Mouse (Mus musculus): ENCODE measurements around the gene AU018091.
A peak's percentile ranks its signal among the peaks of the same experiment; 100 is the strongest.
"Not testable (repeated sequence)": the region's sequence is repeated elsewhere in the genome, so short reads cannot be mapped to it uniquely, and the experiment has no call there.

AU018091 gene

DNA sequence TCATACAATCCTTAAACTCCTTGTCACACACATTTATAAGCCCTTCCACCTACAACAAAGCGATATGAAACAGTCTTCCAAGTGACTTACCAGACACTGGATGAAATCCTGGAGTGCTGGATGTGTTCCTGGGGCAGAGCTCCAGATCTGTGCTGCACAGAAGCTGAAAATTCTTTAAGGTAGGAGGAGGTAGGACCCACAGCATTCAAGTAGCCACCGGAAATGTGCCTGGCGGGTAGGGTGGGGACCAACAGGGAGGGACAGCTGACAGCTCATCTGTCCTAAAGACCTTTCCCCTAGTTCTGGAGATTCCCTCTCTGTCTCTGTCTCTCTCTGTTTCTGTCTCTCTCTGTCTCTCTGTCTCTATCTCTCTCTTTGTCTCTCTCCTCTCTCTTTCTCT is at the start of gene AU018091:
TSS of gene AU018091 (minus strand) at position 279 of the 400 bp plus-strand sequence.
- DNase-seq (ENCODE audit: extremely low spot score, low spot score): no peak

DNA sequence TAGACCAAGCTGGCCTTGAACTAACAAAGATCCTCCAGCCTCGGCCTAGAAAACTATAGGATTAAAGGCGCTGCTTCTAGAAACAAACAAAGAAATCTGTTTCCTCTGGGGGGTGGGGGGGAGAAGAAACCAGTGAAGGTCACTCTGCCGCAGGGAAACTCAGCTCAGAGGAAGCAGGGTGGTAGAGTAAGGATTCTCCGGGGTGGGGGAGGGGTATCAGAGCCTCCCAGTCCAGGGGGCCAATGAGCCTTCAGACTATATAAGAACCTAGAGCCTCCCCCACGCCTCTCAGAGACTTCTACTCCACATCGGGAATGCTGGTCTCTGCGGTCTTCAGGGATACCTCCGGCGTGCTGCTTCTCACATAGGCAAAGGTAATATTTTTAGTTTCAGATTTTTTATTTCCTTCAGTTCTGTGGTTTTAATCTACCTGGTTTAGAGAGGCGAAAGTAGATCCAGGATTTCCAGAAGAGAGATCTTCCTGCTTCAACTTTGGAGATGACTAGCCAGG is 48.6 kb upstream of the AU018091 start:
- DNase-seq (ENCODE audit: extremely low spot score, low spot score): no peak

DNA sequence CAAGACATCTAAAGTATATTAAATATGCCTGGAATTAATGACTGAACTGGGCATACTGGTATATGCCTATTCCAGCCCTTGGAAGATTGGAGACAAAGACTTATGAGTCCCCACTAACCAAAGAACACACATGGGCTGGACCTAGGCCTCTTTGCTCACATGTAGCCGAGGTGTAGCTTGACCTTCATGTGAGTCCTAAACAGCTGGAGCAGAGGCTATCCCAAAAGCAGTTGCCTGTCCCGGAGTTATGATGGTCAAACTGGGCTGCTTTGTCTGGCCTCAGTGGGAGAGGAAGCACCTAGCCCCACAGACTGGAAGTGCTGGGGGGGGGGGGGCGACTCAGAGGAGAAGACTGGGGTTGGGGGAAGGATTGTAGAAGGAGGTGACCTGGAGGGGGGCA is 47.3 kb upstream of the AU018091 start:
- DNase-seq (ENCODE audit: extremely low spot score, low spot score): no peak

DNA sequence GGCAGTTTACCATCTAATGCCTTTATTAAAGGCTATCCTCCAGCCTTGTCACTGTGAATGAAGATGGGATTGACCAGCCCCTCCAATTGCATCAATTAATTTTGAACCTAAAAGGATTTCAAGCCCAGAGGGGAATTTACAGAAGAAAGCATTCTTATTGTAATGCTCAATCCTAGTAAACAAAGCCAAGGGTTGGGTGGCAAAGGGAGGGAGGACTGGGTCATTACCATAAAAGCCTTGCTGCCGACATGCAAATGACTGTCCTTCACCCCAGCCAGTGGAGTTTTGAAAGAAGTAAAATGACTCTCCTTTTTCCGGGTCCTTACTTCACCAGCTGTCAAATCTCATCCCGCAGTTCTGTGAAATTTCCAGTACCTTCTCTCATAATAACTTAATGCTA is 44.6 kb upstream of the AU018091 start:
- no peak for DNase-seq (ENCODE audit: extremely low spot score, low spot score)

DNA sequence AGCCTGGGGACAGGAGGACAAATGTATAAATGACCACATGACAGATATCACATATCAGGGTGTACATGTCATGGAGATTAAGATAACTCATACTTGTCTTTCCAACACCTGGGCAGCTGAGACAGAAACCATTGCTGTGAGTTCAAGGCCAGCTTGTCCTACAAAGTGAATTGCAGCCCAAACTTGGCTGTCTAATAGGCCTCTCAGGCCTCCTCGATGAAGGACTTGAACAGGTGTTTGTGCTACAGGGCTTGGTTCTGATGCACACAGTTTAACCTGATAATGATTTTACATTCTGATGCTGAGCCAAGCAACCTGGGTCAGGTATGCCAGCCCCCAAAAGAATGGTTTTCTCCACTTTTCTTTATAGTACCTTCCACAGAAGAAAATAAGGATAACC is 44.2 kb upstream of the AU018091 start:
- no peak for DNase-seq (ENCODE audit: extremely low spot score, low spot score)

DNA sequence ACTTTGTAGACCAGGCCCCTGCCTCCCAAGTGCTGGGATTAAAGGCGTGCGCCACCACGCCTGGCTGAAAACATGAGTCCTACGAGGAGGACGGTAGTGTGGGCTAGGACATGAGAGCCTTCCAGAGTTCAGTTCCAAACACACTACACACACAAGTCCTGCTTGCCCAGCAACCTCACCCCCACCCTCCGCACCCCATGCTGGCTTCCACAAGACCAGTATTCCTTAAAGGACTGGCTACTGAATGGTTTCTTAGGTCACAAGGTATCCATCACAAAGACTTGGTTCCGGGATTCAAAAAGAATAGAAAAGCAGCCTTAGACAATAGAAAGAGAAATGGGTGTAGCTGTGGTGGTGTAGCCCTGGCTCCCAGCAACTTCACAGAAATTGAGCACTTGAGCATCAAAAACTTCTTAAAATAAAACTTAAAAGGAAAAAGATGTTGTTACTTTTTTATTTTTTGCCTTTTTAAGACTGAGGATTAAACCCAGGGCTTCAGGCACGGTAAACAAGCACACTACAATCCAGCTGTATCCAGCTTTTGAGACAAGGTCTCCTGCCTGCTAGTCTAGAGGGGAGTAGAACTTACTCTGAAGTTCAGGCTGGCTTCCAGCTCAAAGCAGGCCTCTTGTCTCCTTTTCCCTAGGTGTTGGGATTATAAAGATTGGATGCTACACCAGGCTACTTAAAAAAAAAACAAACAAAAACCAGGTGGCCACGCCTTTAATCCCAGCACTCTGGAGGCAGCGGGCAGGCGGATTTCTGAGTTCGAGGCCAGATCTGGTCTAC is 43.2 kb upstream of the AU018091 start:
- DNase-seq (ENCODE audit: extremely low spot score, low spot score): no peak

DNA sequence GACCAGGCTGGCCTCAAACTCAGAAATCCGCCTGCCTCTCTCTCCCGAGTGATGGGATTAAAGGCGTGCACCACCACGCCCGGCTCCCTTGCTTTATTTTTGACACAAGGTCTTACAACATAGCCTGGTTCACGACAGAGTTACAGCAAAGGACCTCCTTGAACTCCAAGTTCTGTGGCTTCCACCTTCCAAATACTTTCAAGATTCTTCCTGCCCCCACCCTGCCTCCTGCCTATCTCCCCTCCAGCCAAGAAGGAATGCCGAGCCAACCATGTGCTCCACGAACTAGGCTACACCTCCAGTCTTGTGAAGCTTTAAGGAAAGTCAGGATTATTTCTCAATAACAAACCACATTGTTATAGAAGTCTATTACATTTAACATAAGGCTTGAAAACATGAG is 42.5 kb upstream of the AU018091 start:
- no peak for DNase-seq (ENCODE audit: extremely low spot score, low spot score)

DNA sequence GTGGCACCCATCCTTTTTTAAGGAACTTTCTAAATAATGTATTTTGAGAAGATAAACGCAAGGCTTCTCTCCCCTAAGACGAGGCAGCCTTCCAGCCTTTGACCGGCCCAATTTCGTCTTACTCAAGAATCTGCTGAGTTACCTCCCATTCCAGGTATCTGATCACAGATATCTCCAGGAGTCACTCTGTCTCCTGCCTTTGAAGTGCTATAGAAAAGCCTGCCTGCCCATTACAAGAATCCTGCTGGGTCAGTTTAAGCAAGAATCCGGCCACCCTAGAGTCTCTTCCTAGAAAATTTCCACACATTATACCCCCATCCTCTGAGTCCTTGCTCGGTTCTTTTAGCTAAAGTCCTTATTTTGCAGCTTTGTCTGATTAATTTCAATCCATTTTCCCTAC is 41.6 kb upstream of the AU018091 start:
- no peak for DNase-seq (ENCODE audit: extremely low spot score, low spot score)

DNA sequence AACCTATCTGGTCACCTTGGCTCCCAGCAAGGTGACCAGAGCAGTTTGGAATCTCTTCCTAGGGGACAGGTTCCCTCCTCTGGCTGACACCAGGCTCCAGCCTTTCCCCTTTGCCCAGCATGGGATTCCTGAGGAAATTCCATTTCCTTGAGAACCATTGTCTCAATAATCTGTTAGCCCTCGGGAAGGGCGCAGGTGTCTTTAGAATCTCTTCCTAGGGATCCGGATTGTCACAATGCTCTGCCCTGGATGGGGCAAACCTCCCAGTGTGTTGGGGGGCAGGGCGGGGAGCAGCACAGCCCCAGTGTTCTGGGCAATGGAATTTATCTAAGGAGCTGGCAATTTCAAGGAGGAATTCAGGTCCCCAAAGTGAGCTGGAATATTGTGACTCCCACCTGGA is 37.5 kb upstream of the AU018091 start:
- DNase-seq (ENCODE audit: extremely low spot score, low spot score): no peak

DNA sequence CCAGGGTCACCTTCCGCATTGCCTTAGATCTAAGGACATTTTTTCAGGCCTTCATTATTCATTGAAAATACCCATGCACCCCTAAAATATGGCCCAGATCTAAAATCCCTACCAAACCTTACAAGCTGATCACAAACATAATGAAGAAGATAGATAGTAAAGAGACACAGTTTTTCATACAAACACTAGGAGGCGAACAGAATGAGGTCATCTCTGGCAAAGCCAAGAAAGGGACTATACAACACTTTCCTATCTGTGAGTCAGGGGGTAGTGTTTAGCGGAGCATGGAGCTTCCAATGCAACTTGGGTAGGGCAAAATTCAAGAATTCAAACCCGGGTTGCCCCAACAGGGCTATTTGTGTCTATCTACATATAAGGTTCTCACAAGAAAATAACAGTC is 35.6 kb upstream of the AU018091 start:
- no peak for DNase-seq (ENCODE audit: extremely low spot score, low spot score)

DNA sequence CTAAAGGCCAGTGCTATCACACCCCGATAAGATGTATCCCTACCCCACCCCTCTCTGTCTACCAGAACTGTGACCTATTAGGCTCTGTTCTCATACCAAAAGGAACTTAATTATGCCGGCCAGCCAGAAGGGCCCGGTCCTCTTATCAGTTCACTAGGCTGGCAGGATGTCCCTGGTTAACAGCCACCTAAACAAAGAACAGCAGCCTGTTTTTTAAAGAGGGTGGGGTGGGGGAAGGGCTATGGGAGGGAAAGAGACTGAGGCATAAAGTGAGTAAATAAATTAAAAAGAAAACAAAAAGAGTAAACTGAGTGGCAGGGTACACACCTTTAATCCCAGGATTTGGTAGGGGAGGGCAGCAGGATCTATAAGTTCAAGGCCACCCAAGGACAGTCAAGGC is 34.9 kb upstream of the AU018091 start:
- no peak for DNase-seq (ENCODE audit: extremely low spot score, low spot score)

DNA sequence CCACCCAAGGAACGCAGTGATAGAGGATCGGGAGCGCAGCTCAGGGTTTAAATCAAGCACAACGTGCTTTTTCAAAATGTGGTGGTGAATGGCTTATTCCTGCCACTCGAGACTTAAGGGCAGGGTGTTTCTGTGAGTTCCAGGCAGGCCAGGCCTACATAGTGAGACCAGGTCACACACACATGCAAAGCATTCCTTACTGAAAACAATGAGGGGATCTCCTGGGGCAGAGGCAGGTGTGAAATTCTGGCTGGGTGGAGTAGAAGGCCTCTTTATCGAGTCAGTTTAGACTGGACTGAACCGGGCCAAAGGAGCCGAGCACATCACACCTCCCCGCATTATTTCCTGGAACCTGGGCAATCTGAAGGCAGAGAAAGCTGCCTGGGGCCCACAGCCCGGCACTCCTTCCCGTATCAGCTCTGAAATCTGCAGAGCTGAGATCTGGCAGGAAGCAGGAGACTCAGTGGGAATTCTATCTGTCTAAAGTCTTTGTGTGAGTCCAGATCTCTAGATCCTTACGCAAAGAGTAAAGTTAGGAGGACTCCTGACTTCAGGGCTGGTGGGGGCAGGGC is 32.2 kb upstream of the AU018091 start:
- DNase-seq (ENCODE audit: extremely low spot score, low spot score): no peak

DNA sequence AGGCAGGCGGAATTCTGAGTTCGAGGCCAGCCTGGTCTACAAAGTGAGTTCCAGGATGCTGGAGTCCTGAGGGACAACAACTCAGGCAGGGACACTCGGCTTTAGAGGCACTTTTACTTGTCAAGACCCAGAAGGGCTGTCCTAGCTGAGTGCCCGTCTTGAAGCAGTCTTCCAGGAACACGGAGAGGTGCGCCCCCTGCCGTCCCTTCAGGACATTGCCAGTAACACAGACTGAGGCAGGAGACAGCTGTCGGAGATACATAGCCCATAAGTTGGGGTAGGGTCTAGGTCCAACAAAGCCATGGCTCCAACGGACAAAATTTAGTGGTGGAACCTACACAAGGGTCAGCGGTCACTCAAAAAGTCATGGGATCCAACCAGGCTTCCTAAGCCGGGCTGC is 29.9 kb upstream of the AU018091 start:
- no peak for DNase-seq (ENCODE audit: extremely low spot score, low spot score)

DNA sequence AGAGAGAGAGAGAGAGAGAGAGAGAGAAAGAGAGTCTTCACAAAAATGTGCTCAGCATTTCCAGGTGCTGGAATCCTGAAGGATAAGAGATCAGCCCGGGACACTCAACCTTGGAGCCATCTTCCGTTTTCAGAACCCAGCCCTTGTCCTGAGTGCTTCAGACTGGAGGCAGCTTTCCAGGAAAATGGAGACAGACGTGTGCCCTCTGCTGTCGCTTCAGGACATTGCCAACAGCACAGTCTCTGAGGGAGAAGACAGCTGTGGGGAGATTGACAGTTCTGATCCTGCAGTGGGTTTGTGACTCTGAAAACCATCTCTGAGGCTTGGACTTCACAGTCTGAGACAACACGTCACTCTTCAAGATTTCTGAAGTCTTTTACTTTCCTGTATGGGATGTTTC is 26.8 kb upstream of the AU018091 start:
- DNase-seq (ENCODE audit: extremely low spot score, low spot score): no peak

DNA sequence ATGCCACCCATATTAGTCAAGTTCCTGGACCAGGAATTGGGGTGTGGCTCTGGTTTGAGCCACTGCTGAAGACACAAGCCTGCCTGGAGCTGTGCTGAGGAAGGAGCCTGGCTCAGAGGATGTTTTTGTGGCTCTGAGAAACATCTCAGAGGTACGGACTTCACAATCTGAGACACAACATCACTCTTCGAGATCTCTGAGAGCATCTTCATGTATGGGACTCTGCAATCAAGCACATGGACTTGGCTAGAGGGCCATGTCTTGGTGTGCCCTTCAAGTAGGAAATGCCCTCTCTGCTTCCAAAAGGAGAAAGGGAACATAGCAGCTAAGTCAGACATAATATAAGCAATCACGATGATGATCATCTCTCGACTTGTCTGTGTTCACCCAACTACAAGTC is 25.5 kb upstream of the AU018091 start:
- DNase-seq (ENCODE audit: extremely low spot score, low spot score): no peak

DNA sequence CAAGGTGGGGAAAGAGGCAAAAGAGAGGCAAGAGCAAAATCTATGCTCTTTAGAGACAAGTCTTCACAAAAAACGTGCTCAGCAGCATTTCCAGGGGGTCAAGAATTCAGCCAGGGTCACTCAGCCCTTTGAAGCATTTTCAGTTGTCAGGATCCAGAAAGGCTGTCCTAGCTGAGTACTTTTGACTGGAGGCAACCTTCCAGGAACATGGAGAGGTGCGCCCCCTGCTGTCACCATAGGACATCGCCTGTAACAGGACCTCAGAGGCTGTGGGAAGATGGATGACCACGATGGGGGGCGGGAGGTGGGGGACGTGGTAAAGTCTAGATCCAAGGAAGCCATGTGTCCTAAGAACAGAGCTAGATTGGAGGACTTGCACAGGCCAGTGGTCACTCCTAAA is 24.9 kb upstream of the AU018091 start:
- DNase-seq (ENCODE audit: extremely low spot score, low spot score): peak; percentile 17

DNA sequence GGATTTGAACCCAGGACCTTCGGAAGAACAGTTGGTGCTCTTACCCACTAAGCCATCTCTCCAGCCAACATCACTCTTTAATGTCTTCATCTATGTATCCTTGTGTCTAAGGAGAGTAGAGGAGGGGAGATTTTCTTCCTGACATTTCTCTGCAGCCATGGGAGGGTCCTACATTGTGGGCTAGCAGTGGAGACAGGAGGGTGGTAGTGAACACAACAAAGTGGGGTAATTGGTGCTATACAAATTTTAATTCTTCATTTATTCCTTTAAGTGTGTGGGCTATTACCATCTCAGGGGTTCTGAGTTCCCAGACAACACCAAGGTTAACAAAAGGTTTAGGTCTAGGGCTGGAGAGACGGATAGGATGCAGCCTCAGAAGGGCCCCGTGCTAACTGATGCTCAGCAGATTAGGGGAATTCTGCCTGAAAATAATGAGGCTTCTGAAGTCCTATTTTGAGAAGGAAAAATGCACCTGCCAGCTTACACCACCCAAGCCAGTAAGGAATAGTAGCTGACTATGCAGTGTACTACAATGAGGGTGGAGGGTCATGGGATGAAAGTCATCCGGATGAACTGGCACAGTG is 24.1 kb upstream of the AU018091 start:
- no peak for DNase-seq (ENCODE audit: extremely low spot score, low spot score)

DNA sequence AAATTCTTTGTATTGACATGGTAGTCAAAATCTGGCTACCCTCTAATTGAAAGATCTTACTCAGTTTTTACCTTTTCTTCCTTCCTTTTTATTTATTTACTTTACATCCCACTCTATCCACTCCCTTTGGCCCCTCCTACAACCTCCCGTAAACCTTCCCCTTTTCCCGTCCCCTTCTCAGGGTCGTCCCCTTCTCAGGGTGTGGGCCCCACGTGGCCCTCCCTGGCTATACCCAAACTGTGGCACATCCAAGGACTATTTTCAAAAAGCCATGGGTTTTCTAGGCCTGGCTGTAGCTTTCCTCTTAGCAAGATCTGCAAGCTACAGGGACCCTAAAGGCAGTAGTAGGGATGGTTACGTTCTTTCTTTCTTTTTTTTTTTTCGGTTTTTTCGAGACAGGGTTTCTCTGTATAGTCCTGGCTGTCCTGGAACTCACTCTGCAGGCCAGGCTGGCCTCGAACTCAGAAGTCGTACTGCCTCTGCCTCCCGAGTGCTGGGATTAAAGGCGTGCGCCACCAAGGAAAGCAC is 23.0 kb upstream of the AU018091 start:
- no peak for DNase-seq (ENCODE audit: extremely low spot score, low spot score)

DNA sequence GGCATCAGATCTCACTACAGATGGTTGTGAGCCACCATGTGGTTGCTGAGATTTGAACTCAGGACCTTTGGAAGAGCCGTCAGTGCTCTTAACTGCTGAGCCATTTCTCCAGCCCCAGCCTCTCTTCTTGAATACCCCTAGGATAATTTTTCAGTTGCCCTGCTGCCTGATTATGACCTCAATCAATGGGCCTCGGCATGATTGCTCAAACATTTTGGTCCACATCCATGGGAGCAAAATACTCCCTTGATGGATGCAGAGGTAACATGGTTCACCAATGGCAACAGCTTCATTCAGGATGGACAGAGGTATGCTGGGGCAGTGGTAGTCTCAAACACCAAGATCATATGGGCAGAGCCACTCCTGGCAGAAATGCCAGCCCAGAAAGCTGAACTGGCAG is 17.7 kb upstream of the AU018091 start:
- DNase-seq (ENCODE audit: extremely low spot score, low spot score): not testable (repeated sequence)

DNA sequence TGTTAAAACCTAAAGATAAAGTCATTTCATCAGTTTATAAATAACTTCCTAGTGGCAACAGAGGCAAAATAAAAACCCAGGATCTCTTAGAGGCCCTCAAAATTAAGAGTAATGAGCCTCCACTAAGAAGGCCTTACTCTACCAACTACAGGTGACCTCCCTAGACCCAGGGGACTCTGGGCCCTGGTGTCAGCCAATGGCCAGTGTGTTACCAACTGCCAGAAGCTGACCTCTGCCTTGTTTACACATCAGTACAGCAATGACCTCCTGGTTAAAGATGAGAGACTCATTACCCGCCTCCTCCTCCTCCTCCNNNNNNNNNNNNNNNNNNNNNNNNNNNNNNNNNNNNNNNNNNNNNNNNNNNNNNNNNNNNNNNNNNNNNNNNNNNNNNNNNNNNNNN is 17.1 kb upstream of the AU018091 start:
- DNase-seq (ENCODE audit: extremely low spot score, low spot score): no peak

DNA sequence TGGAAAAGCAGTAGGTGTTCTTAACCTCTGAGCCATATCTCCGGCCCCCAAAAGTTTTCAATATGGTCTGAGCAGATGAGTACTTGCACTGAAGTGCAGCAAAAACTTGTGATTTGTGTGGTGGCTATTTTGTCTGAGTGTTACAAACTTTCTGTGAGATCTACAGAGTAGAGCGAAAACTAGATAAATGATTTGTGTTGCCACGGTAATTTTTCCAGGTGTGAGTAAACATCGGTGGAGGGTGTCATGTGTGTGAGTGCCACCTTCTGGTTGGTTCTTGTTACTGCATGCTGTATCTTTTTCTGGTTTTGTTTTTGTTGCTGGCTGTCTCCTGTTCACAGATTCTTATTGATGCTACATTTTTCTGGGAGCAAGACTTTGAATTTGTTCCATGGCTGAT is 15.4 kb upstream of the AU018091 start:
- DNase-seq (ENCODE audit: extremely low spot score, low spot score): no peak

DNA sequence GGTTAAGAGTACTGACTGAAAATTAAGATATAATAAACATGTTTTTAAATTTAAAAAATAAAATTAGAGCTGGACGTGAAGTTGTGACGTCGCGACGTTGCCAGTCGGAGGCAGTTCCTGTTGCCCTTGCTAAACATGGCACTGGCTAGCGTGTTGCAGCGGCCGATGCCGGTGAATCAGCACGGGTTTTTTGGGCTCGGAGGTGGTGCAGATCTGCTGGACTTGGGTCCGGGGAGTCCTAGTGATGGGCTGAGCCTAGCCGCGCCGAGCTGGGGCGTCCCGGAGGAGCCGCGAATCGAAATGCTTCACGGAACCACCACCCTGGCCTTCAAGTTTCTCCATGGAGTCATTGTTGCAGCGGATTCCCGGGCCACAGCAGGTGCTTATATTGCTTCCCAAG is 12.0 kb upstream of the AU018091 start:
- DNase-seq (ENCODE audit: extremely low spot score, low spot score): not testable (repeated sequence)

DNA sequence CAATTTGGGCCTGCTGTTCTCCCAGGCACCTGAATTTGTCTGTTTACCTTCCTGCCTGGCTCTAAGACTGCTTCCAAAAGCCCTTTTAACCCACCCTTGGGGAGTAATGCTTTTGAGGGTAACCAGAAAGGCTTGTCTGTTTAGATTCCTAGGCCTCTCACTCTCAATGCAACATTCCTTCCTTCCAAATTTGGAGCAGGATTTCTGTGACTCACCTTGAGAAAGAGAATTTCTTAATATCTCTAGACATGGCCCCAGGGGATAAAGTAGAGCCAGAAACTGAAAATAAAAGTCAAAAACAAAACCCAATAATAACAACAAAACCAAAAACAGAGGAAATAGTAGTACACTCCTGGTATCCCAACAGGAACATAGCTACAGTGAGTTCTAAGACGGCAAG is 707 bp downstream of the AU018091 start:
- no peak for DNase-seq (ENCODE audit: extremely low spot score, low spot score)

Data from neural tube, embryonic 10.5 days (tissue).